Mouse (Mus musculus) retina, postnatal 7 days (tissue): ENCODE results near the gene Bbox1.
A peak's percentile ranks its signal among the peaks of the same experiment; 100 is the strongest.

Experiments used
- DNase-seq: peaks from one replicate; pipeline ENCODE4 v3.0.0-alpha.2; 2012; ENCODE audit warnings: low read depth, low spot score

Bbox1 gene

DNA sequence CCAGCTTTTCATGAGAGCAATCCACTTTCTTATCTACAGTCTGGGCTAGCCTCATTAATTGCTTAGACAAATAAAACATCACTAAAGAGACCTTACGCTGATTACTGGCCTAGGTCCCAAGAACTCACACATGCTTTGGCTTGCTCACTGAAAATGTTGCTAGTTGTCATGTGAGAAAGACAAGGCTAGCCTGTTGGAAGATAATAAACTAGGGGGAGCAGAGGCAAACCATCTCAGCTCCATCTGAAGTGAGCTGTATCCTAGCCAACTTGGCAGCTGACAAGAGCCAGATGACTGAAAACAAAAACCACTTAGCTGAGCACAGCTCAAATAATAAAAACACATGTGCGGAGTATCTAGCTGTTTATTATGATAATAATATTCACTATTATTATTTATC lies 40.2 kb downstream of the Bbox1 start:
- no peak for DNase-seq

DNA sequence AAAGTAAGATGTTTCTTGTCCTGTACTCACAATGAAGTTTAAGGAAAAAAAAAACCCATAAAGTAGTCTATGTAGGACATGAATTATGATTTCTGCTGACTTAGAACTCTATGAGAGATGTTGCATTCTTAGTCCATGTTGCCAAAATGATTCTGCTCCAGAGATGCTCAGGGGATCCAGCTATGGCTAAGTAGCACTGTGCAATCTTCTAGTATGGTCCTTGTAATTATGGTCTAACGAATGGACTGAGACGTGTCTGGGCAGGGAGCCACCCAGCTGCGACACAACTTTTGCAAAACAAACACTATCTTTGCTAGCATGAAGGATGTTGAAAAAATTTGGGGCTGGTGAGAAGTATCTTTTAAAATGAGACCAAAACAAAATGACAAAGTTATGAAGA lies 45.1 kb downstream of the Bbox1 start:
- DNase-seq = no peak

DNA sequence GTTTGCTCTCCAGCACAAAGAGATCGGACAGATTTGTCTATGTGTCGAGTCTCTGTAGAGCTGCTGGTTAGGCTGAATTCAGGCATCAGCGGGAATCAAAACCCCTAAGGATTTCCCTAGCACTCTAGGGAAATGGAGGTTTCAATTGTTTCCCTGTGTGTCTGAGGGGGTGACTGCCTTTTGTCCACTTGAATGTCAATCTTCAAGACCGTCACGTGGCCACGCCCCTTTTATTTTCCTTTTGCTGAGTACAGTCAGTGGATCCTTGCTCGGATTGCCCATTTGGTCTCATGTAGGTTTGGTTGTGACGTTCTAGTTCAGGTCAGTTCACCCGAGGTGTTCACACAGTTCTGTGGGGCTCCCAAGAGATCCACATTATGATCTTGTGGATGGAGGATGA lies 82.1 kb downstream of the Bbox1 start:
- DNase-seq = no peak

GRCm38 (mm10) chr2:110230753-110231152 lies 83.6 kb downstream of the Bbox1 start:
- DNase-seq = no peak

GRCm38 (mm10) chr2:110229143-110230087 lies 84.9 kb downstream of the Bbox1 start:
- peak; percentile 49 for DNase-seq

DNA sequence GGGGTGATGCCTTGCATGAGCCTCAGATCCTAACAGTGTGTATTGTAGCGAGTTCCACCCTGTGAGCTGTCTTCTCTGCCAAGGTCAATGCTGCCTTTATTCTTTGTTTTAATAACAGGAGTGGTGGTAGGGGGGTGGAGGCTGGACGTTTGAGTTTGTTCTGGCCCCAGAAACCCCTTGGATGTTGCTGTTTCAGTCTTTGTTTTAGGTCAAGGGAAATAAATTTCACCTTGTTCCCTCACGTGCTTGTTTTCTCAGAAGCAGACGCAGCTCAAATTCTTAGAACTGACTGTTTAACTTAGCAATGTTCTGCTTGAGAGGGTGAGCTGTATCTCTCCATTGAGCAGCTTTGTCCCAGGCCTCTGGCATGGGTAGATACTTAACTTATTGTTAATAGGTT lies 87.9 kb downstream of the Bbox1 start:
- DNase-seq = no peak

GRCm38 (mm10) chr2:110225969-110226368 lies 88.4 kb downstream of the Bbox1 start:
- no peak for DNase-seq

DNA sequence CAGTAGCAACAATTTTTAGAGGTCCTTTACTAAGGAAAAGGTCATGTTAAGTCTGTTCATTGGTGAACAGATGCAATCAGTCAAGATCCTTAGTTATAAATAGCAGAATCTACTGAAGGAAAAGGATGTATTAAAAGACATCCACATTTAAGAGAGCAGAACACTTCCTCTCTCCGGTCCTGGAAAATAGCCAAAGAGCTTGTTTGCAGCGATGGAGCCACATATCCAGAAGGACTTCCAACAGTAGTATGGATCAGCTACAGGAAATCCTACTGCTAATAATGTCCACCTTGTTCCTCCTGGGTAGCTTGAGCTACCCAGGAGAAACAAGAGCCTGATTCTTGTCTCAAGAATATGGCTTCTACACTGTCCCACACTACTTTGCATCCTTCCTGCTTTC lies 91.6 kb downstream of the Bbox1 start:
- DNase-seq = no peak

- DNase-seq = no peak
Observed at GRCm38 (mm10) chr2:110220492-110220891, 93.9 kb downstream of the Bbox1 start.

GRCm38 (mm10) chr2:110215685-110216058 lies 98.7 kb downstream of the Bbox1 start:
- DNase-seq = no peak

DNA sequence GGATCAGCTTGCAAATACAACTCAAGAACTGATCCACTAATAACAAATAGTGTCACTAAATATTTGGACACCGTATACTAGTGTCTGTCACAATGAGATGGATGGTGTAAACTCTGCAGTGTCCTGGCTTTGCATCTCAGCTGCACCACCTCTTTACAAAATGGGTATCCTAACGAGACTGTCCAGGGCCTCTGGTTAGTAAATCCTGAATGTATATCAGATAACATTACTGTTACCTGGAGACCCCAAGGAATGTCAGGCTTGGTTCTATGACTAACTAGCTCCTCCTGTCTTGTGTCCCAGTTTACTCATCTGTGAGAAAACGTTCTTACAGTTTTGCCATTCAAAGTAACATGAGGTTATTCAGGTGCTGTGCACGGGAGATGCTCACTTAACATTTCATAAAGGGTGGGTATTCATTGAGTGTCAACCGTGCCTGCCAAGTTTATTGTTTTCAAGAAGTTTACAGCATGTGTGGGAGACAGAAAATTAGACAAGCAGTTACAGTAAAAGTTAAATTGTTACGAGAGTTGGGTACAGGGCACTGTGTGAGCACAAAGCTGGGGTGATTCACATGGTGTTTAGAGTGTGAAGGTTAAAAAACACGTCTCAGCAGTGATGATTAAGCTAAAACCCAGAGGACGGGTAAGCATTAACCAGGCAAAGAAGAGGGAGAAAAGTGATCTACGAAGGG lies 99.2 kb downstream of the Bbox1 start:
- DNase-seq = no peak

GRCm38 (mm10) chr2:110214278-110214677 lies 100.1 kb downstream of the Bbox1 start:
- no peak for DNase-seq
